Mouse (Mus musculus) spleen, postnatal 0 days (tissue): ENCODE measurements around the gene Ldlrad3. TPM values are rescaled to one million over a fixed set of nuclear protein-coding genes. Genes with fewer than 3 reads are reported as not detected.

ENCODE experiments used
- polyA plus RNA-seq: library from polyadenylated mRNA; unstranded; fragments of >200 nt; fragmentation: Nextera tagmentation; extraction: Ambion mirVana; gene quantifications from 2 replicates; pipeline ENCODE4 v1.2.1, GENCODE M21; 2015

Gene Ldlrad3
- 2.8 and 4.5 TPM in 2 replicates for polyA plus RNA-seq

DNA sequence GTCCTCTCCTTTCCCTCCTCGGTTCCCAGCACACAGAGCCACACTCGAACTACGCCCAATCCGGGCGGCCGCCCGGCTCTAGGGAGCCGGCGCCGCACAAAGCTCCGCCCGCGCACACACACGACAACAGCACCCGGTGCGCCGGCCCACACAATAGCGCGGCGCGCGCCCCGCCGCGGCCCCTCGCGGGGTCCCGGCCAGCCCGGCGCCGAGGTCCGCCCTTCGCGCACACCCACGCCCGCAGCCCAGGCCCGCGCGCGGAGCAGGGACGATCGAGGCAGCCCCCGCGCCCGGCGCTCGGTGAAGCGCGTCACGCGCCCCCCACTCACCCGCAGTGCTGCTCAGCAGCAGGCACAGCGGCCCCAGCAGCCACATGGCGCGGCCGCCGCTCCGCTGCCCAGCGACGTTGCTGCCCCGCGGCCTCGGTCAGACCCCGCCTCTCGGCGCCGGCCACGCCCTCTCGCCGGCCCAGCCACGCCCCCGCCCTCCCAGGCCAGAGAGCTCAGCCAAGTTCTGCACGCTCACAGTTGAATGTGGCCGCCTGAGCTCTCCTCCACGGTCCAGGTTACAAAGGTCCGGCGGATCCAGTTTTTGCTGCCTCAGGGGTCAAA lies at the start of gene Ldlrad3:
TSS of gene Ldlrad3 (minus strand) at position 435 of the 611 bp plus-strand sequence.

Other genes with a start within 250 kb of the Ldlrad3 start
- gene Trim44, start 221.4 kb upstream of the Ldlrad3 start, polyA plus RNA-seq, result 6.2 and 9.7 TPM in 2 replicates